Mouse (Mus musculus) heart, adult 2 months (tissue): Measurements from ENCODE around the gene Chuk.

ENCODE experiments used
- CTCF ChIP-seq: fragments of 200-600 bp; IDR thresholded peaks from 2 replicates; pipeline ENCODE4 v1.8.1; 2022; ENCODE audit warnings: antibody characterized with exemption, mild to moderate bottlenecking, moderate library complexity
- EP300 ChIP-seq: fragments of 200-500 bp; IDR thresholded peaks from 2 replicates; pipeline ENCODE4 v1.6.1; 2011; ENCODE audit warnings: low read depth, low read length, control low read depth; ENCODE audit not compliant: insufficient read depth
- POLR2A ChIP-seq: fragments of 200-500 bp; IDR thresholded peaks from 2 replicates; pipeline ENCODE4 v1.6.1; 2011; ENCODE audit warnings: mild to moderate bottlenecking, low read depth, low read length, control low read depth; ENCODE audit not compliant: insufficient read depth

- no peak for TF ChIP-seq CTCF
- TF ChIP-seq POLR2A = no peak
- TF ChIP-seq EP300 = no peak
Observed at GRCm38 (mm10) chr19:44063773-44064172, 43.5 kb downstream of the Chuk start.
